Mouse (Mus musculus) v-Abl transformed pro-B cells (cell line): ENCODE measurements around the gene Catsper4.
"Not testable (repeated sequence)": the region's sequence is repeated elsewhere in the genome, so short reads cannot be mapped to it uniquely, and the experiment has no call there.

Experiments used
- in situ Hi-C, 2 experiments: fragments of 400-800 bp; cut with MboI; formaldehyde crosslinking; loops; one replicate each; pipeline ENCODE4 v1.15.1; 2025; ENCODE audit not compliant: unreplicated experiment in 2 of 2

Catsper4 gene

GRCm38 (mm10) chr4:134227194-134227593 is at the start of gene Catsper4:
Catsper4 (minus strand) TSS chr4:134227383.
- in situ Hi-C loops: no loop called here

- in situ Hi-C loops: no loop called here
Measured at GRCm38 (mm10) chr4:134273417-134274345, 46.5 kb upstream of the Catsper4 start.

- in situ Hi-C loops: no loop called here
Measured at GRCm38 (mm10) chr4:134272731-134273416, 45.7 kb upstream of the Catsper4 start.

GRCm38 (mm10) chr4:134271979-134272378 is 44.8 kb upstream of the Catsper4 start:
- in situ Hi-C loops: no loop called here

- in situ Hi-C loops: not testable (repeated sequence)
Measured at GRCm38 (mm10) chr4:134269622-134270021, 42.4 kb upstream of the Catsper4 start.

- in situ Hi-C loops: no loop called here
Measured at GRCm38 (mm10) chr4:134268102-134268655, 41.0 kb upstream of the Catsper4 start.

- in situ Hi-C loops: no loop called here
Measured at GRCm38 (mm10) chr4:134265860-134266585, 38.8 kb upstream of the Catsper4 start.

GRCm38 (mm10) chr4:134263191-134263590 is 36.0 kb upstream of the Catsper4 start:
- in situ Hi-C loops: no loop called here

- in situ Hi-C loops: loop anchor here in 1 of 2 experiments (5.0 kb wide), 1 partner anchor 34 kb away; no protein-coding TSS in a partner anchor
Measured at GRCm38 (mm10) chr4:134258354-134258753, 31.2 kb upstream of the Catsper4 start.

GRCm38 (mm10) chr4:134257198-134258009 is 30.2 kb upstream of the Catsper4 start:
- in situ Hi-C loops: loop anchor here in 1 of 2 experiments (5.0 kb wide), 1 partner anchor 35 kb away; no protein-coding TSS in a partner anchor

GRCm38 (mm10) chr4:134256407-134257197 is 29.4 kb upstream of the Catsper4 start:
- in situ Hi-C loops: loop anchor here in 1 of 2 experiments (5.0 kb wide), 1 partner anchor 36 kb away; no protein-coding TSS in a partner anchor

GRCm38 (mm10) chr4:134255854-134256253 is 28.7 kb upstream of the Catsper4 start:
- in situ Hi-C loops: loop anchor here in 1 of 2 experiments (5.0 kb wide), 1 partner anchor 36 kb away; no protein-coding TSS in a partner anchor

GRCm38 (mm10) chr4:134254835-134255234 is 27.7 kb upstream of the Catsper4 start:
- in situ Hi-C loops: loop anchor here in 1 of 2 experiments (5.0 kb wide), 1 partner anchor 37 kb away; no protein-coding TSS in a partner anchor

GRCm38 (mm10) chr4:134253722-134254324 is 26.6 kb upstream of the Catsper4 start, which contains the start of gene Grrp1:
Grrp1 (minus strand) TSS chr4:134254106.
- in situ Hi-C loops: no loop called here

- in situ Hi-C loops: no loop called here
Measured at GRCm38 (mm10) chr4:134252911-134253721, 25.9 kb upstream of the Catsper4 start.

- in situ Hi-C loops: no loop called here
Measured at GRCm38 (mm10) chr4:134252131-134252910, 25.1 kb upstream of the Catsper4 start.
